Mouse (Mus musculus) right cerebral cortex, postnatal 14 days (tissue): ENCODE measurements around the gene Pkp3.
A peak's percentile ranks its signal among the peaks of the same experiment; 100 is the strongest.
"Not testable (repeated sequence)": the region's sequence is repeated elsewhere in the genome, so short reads cannot be mapped to it uniquely, and the experiment has no call there.

Source experiments
- DNase-seq: peaks from one replicate; pipeline ENCODE4 v3.0.0; 2022

Gene Pkp3

DNA sequence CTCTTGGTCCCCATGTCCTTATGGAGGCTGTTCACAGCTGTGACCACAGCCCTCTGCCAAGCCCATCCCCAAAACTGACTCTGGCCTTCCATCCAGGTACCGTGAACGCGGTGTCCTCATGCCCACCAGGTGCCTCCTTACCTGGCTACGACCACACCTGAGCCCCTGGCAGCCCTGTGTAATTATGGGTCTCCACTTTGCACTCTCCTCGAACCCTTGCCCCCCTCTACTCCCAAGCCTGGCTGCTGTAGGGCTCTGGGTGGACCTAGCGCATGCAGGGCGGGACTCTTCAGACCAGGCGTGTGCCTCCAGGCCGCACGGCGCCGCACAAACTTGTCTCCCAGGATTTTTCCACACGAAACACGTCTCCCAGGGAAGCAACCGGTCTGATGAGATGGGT, at the start of gene Pkp3:
Gene Pkp3, plus strand, starts transcription at position 378 of the 400 bp plus-strand sequence.
- no peak for DNase-seq

GRCm38 (mm10) chr7:141028831-141029230, 49.2 kb upstream of the Pkp3 start, which contains the start of gene Gm17387:
TSS of gene Gm17387 (plus strand) at chr7:141029131.
- DNase-seq = no peak

GRCm38 (mm10) chr7:141030390-141030789, 47.6 kb upstream of the Pkp3 start:
- no peak for DNase-seq

- no peak for DNase-seq
Observed at GRCm38 (mm10) chr7:141032458-141033167, 45.4 kb upstream of the Pkp3 start.

GRCm38 (mm10) chr7:141036624-141037023, 41.4 kb upstream of the Pkp3 start:
- not testable (repeated sequence) for DNase-seq

DNA sequence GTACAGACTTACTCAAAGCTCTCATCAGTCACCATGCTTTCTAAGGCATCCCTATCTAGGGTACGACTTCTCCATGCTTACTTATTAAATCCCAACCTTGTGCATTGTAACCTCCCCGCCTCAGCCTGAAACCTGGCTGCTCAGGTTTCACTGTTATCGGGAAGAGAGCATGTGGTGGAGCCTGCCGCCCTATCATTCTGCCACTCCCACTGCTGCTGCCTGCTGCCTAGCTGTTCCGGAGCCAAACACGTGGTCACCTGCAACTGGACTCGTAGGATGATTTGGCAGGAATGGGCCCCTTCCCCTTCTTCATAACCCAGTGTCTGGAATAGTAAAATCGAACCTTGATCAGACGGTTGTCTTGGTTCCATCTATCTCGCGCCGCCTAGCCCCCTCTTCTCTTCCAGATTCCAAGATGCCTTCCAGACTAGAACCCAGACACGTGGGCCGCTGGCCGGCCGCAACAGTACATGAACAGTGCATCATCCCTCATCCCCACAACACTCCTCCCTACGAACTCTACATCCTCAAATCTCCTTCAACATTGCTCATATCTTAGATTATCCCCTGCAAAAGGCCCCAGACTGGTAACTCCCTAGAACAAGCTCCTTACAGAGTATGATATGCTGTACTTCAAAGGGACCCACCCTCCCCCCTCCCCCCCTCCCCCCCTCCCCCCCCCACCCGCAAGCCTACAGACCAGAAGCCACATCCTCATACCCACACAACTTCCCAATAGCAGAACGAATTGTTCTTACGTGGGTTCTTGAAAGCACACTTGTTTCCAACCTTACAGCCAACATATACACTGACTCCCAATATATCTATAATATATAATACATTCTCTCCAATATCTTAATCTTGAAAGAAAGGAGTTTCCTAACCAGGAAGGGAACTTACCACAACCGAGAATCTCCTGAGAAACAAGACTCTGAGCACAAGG, 39.7 kb upstream of the Pkp3 start:
- DNase-seq = no peak

DNA sequence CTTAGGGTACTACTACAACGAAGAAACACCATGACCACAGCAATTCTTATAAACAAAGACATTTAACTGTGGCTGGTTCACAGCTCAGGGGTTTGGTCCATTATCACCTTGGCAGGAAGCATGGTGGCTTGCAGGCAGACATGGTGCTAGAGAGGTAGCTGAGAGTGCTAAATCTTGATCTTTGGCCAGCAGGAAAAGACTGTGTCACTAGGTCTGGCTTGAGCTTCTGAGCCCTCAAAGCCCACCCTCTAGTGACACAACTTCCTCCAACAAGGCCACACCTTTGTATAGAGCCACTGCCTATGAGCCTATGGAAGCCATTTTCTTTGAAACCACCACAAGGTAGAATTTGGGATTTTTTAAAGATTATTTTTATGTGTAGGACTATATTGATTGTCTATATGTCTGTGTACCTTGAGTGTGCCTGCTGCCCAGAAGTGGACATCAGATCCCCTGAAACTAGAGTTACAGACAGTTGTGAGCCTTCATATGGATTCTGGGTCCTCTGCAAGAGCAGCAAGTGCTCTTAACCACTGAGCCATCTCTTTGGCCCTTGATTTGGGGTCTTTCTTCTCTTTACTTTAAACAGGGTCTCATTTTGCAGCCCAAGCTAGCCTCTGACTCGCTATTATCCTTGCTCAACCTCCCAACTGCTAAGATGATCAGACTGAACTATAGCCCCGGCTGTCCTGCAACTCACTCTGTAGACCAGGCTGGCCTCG, 38.5 kb upstream of the Pkp3 start:
- DNase-seq = no peak

DNA sequence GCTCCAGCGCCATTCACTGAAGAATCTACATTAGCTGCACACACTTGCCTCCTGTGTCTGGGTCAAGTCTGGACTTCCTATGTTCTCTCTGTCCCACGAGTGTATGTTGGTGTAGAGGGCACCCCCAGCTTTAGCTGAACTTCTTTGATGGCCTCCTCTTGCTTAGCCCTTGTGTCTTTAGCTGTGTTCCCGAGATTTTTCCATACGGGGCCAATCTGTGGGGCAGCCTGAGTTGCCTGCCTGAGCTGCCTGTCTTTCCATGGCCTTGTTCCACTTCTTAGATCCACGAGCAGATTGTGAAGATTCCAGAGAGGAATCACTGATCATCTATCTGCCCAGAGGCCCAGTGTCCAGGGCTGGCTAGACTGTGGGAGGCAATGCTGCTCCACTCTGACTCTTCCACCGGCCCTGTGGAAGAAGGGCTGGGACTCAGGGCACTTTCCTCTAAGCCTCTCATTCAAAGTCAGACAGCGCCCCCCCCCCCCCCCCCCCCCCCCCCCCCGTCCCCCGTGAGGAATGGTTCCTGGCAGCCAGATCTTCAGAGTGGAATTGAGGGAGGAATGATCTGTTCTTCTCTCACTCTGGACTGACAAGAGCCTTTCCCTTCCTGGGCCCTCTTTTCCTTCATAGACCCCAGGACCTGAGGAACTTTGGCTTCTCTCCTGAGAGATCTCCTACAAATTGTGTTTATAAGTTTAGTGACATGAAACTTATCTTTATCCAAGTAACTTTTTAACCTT, 37.0 kb upstream of the Pkp3 start:
- no peak for DNase-seq

GRCm38 (mm10) chr7:141041661-141042060, 36.4 kb upstream of the Pkp3 start:
- DNase-seq = peak; percentile 40

DNA sequence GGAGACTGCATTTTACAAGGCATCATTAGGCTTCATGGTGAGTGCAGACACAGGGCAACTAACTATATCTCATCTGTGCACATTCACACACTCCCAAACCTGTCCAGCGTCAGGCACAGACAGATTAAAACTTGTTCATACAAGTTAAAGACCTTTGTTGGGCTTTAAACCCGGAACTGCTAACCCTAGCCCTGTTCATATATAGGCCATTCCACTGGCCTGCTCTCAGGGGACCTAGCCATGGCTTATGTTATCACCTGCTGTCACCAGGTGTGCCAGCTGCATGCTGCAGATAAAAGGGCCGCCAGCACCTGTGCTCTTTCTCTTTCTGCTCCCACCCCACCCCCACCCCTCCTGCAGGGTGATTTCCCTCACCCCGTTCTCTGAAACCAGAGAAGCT, 35.5 kb upstream of the Pkp3 start:
- DNase-seq = no peak

DNA sequence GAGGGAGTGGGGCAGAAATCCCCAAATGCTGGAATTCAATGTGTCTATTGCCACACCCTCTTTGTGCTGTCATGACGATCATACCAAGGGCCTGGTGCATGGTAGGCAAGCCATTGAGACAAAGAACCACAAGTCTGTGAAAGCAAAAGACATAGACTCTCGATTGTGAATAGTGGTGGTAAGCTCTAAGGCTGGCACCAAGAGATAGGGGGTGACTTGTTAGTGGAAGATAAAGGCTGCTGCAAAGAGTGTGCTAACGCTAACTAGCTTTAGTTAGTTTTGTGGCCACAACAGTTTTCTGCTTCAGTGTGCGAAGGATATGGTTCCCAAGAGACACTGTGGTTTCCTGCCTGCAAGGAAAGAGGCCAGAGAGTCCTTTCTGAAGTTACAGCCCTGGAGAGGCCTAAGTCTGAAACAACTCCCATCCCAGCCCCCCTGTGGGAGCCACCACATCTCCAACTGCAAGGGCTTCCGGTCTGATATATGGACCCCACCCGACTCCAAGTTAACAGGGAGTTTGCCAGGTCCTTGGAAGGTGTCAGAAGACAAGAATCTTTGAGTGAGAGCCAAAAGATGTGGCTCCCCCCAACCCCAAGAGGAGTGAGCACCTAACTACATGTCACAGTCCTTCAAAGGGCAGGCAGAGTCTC, 31.0 kb upstream of the Pkp3 start:
- DNase-seq = no peak

- peak; percentile 63 for DNase-seq
Observed at GRCm38 (mm10) chr7:141047581-141048225, 30.3 kb upstream of the Pkp3 start.

DNA sequence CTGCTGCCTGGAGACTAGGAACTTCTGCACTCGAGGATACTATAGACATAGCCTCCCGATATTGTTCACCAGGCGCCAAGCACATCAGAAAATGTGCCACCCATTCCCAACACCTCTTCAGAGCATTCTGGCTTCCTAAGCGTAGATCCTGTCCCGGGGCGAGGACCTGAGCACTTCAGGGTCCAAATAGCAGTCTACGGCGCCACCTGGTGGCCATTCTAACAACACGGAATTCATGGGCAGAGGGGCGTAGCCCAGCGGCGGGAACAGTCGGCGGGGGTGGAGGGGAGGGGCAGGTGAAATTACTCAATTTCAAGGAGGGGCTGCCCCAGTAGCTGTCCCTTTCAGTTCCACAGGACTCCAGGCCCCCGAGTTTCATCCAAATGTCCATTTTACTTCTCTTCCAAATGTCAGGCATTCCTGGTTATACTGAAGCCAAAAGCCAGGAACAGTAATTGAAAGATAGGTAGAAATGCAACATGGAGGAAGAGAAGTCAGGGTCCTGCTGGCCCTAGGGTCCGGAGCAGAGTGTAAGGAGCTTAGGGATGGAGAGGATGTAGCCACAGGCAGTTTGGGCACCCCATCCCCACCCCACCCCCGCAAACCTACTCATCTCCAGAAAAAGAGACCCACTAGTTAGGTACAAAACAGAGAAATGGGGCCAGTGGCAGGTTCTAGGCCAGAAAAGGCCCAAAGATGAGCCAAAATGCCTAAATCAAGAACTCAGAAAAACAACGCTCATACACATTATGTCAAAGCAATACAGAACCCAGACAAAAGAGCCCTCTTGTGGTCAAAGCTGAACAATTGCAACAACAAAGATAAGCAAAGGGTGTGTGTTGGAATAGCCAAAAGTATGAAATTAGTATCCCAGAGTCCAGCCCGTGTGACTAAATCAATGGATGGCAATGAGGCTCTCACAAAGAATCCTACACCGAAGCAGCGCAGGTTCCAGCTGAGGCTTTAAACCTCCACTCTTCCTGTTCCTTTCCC, 29.5 kb upstream of the Pkp3 start:
- DNase-seq = peak; percentile 93

- DNase-seq = no peak
Observed at GRCm38 (mm10) chr7:141049326-141049725, 28.7 kb upstream of the Pkp3 start.

- no peak for DNase-seq
Observed at GRCm38 (mm10) chr7:141051060-141051685, 26.8 kb upstream of the Pkp3 start.

DNA sequence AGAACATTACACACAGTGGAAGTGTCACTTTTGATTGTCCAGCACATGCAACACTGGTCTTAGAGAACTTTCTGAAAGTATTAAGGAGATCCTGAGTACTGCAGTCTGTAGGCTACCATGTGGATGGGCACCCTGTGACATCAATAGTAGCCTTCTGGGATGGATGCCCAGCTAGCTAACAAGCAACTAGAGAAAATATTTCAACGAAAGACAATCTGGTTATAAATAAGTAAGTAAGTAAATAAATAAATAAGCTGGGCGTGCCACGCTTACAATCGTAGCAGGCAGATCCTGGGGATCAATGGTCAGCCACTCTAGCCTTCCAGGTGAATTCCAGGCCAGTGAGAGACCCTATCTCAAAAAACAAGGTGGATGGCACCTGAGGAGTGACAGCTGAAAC, 26.0 kb upstream of the Pkp3 start:
- DNase-seq = no peak

DNA sequence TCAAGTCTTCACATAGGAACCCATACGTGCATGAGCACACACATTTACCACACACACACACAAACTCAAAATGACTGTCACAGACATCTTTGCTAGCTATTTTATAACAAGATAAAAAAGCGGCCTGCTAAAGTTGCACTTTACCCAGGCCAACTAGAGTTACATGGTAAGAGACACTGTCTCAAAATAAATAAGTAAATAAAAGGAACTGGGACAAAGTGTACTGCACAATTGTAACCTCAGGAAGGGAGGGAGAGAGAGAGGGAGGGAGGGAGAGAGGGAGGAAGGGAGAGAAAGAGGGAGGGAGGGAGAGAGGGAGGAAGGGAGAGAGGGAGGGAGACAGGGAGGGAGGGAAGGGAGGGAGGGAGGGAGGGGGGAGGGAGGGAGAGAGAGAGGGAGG, 25.6 kb upstream of the Pkp3 start:
- no peak for DNase-seq

- no peak for DNase-seq
Observed at GRCm38 (mm10) chr7:141055785-141056184, 22.2 kb upstream of the Pkp3 start.

DNA sequence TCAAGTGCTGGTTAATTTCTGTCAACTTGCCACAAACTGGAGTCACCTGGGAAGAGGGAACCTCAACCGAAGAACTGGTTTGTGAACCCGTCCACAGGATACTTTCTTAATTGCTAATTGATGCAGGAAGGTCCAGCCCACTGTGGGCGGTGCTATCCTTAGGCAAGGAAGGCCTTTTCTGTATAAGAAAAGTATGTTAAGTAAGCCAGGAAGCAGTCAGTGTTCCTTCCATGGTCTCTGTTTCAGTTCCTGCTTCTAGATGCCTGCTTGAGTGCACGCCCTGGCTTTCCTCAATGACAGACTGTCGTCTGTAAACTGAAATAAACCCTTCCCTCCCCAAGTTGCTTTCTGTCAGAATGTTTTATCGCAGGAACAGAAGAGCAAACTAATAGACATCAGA, 21.0 kb upstream of the Pkp3 start:
- no peak for DNase-seq

GRCm38 (mm10) chr7:141057541-141057940, 20.5 kb upstream of the Pkp3 start:
- no peak for DNase-seq
